Mouse (Mus musculus) hindlimb bud, embryonic 11.5 days (tissue): ENCODE measurements around the gene Fcho2.
A peak's percentile ranks its signal among the peaks of the same experiment; 100 is the strongest.

Experiments used
- DNase-seq: peaks from one replicate; pipeline ENCODE4 v3.0.0-alpha.2; 2012; ENCODE audit warnings: low read depth, low spot score; ENCODE audit errors: extremely low spot score

Gene Fcho2

DNA sequence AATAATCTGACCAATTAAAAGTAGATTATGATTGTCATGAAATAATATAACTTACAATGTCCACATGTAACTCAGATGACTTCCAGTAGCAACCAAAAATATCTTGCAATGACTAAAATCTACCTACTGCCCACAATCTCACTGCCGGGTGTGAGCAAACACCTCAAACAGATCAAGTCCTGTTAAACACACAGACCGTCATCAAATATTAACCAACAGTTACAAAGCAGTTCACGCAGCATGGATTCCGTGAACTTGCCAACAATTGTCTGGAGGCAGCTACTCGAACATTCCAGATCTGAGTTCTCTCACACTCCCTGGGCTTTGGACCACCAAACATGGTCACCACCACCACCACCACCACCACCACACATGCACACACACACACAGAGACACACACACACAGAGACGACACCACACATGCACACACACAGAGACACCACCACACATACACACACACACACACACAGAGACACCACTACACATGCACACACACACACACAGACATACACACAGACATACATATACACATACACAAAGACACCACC, 99.7 kb downstream of the Fcho2 start:
- DNase-seq, result no peak

GRCm38 (mm10) chr13:98710655-98711054, 104.6 kb downstream of the Fcho2 start:
- no peak for DNase-seq

DNA sequence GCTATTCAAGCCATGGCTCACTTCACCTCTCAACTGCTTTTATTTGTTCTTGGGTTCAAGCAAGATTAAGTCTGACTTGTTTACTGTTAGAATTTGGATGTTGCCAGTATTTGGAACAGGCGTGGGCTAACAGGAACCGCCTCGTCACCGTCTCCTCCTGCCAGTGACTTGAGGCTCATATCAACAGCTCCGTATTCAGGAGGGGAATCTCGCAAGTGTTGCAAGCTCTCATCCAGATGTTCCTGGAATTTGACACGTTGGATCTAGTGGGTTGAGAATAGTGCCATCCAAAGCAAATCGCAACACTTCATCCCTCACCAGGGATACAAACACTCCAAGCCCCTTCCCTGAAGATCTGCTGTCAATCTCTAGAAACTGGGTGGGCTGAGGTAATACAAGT, 105.0 kb downstream of the Fcho2 start:
- DNase-seq, result no peak

GRCm38 (mm10) chr13:98705501-98705900, 109.7 kb downstream of the Fcho2 start:
- no peak for DNase-seq

DNA sequence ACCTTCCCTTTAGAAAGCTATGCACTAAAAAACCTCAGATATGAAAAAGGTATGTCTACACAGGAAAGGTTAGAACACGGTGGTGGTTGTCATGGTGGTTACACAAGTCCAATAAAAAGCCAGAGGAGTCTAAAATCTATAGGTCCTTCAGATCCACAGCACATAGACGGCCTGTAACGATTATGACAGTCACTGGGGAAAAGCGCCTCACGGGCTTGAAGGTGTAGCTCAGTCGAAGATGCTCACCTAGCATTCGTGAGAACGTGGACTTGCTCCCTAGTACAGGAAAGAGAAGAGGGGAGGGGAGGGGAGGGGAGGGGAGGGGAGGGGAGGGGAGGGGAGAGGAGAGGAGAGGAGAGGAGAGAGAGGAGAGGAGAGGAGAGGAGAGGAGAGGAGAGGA, 111.5 kb downstream of the Fcho2 start:
- no peak for DNase-seq

DNA sequence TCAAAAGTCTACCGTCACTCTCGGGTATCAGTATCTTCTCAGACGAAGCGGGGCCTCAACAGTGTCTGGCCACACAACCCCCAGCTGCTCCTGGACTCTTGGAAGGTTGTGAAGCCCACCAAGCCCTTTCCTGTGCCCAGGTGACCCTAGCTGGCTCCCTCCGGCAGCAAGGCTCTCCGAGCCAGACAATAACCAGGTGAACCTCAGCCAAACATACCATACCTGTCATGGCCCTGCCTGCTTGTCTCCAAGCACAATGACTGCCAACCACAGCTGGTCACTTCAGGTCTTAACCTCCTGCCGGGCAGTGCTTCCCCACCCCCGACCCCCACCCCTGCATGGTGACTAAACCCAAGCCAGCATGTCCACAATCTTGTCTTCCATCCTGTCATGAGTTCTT, 112.9 kb downstream of the Fcho2 start:
- no peak for DNase-seq

DNA sequence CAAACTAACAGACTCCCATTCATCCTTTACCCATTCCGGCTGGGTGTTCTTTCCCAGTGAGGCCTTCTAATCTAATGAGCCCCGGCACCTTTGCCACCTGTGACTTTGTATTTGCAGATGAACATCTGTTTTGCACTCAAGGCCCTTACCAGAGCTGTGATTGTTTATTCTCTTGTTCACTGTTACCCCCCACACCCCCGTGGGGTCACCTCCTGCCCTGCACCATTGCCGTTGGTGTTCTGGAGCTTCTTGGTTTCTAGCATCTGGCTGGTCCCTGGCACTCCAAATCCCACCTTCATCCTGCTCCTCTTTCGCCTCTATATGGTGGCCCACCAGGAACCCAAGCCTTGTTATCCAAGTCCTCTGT, 114.0 kb downstream of the Fcho2 start:
- no peak for DNase-seq

DNA sequence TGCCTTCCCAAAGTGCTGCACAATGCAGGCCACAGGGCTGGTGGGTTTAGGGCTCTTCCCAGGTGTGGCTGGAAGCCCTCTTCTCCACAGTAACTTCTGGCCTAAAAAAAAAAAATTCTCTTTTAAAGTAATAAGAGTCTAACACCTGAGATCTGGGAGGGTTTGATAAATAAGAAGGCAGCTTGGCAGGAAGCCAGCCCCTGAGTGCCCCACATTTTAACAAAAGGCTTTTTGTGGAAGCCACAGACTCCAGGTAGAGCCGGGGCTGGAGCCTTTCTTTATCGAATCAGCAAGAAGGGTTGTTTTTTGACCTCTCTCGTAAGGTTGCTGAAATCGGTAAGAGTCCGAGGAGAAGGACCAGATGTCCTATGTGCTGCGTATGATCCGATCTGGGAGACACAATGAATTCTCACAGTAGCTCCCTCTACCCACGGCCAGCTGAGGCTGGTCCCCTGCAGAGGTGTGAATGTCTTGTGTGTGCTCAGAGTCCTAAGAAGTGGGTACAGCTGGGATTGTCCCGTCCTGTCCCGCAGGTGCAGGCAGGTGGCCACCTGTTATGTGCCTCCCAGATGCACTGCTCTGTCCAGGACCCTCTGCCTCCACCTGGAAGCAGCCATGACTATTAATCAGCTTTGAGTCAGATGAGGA, 114.5 kb downstream of the Fcho2 start:
- no peak for DNase-seq

DNA sequence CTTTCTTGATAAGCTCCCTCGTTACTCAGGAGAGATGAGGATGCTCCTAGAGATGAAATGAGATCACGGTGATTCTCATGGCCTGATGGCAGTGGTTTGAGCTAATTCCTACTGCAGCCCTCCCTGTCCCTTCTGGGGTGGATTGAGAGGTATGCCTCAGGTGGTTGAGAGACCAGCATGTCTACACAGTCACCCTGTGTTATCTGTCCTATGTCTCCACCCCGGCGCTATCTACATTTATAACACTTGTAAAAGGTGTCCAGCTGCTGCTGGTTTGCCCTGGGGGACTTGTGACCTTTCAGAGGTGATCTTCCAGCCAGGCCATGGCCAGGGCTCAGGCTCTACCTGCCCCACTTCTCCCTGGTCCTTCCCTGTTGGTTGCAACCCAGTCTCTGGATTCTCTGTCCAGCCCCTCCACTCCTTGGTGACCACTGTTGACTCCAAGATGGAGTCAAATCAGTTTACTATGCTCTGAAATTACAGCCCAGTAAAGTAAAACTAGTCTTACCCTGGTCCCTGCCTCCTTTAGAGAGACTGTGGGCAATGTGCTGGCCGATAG, 115.2 kb downstream of the Fcho2 start:
- DNase-seq, result no peak

DNA sequence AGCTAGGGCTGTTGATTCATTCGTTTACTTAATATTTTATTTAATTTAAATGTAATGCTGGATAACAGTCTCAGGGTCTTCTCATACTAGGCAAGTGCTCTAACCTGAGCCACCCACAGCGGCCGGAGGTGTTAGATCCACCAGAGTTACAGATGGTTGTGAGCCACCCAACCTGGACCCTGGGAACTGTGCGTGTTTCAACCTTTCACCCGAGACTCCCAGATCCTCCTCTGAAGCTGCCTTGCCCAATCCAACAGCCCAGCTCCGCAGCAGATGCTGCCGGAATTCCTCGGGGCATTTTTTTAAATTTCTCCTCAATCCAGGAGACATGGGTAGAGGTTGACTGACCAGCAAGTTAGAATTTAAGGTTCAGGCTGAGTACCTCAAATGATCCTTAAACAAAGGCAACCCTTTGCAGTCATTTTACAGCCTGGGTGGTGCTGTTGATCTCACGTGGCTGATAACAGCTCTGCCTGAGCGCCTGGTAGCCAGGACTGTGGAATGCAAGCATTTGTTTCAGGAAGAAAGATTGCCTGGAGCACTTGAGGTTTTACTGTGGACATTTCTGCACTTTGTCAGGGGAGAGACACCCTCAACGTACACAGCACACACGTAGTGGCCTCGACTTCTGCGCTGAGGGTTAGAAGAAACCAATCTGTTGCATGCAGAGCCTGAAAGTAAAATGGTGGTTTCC, 116.1 kb downstream of the Fcho2 start:
- no peak for DNase-seq

DNA sequence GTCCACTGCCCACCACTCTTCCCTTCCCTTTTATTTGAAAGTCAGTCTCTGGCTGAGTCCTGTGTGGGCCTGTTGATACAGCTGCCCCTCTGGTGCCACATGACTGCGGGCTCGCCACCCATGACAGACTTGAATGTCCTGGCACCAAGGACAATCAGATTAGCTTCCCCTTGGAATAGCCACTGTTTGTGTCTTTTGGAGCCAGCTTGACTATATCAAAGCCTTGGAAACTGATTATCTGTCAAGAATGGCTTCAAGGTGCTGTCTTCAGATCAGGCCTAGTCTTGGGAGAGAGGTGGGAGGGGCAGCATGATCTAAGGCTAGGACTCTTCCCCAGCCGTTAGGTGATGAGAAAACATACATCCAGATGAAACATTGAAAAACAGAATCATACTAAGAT, 118.5 kb downstream of the Fcho2 start:
- DNase-seq, result no peak

GRCm38 (mm10) chr13:98695546-98695945, 119.7 kb downstream of the Fcho2 start:
- no peak for DNase-seq

DNA sequence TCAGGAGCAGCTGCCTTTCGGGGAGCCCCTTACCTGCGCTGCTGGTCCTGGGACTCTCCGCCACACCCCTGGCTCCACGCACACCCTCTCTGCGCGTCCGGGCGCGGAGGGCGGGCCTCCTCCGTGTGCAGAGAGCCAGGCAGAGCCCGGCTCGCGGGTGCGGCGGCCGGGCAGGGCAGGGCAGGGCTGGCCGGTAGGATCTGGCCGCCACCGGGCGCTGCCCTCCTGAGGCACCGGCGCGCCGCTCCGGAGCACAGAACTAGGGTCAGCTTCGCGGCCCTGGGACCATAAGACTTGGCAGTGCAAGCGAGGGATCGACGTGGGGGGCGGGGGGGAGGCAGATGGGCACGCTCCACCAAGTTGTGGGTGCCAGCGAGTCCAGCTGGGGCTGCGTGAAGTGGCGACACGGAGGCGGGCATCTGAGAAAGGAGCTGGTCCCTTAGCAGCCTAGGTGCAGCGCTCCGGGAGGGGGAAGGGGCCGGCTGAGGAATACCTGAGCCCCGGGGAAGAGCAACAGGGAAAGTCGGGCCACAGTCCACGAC, 120.4 kb downstream of the Fcho2 start, which contains the start of gene Tmem171:
Gene Tmem171 (minus strand): TSS at position 62 of the 542 bp plus-strand sequence.
- no peak for DNase-seq

- no peak for DNase-seq
Measured at GRCm38 (mm10) chr13:98693316-98693715, 121.9 kb downstream of the Fcho2 start.

DNA sequence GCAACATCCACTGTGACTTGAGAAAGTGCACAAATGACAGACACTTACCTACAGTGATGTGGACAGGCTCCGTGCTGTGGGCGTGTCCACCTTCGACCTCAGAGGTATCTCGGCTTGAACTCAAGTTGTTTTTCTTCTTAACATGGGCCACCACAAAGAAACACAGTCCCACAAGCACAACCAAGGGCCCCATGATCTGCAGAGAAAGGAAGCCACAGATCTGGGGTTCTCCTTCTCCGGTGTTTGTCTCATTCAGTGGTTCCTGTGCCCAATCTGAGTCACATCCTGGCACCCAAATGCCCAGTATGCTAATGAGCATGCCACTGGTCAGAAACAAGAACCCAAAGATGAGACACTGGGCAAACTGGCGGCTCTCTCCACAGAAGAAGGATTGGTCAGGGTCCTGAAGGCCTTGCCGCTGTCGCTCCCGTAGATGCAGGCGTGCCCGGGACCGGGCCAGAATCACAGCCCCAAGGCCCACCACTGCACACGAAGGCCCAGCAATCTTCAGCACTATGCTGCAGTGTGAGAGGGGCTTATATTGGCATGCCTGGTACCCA, 123.2 kb downstream of the Fcho2 start:
- no peak for DNase-seq

DNA sequence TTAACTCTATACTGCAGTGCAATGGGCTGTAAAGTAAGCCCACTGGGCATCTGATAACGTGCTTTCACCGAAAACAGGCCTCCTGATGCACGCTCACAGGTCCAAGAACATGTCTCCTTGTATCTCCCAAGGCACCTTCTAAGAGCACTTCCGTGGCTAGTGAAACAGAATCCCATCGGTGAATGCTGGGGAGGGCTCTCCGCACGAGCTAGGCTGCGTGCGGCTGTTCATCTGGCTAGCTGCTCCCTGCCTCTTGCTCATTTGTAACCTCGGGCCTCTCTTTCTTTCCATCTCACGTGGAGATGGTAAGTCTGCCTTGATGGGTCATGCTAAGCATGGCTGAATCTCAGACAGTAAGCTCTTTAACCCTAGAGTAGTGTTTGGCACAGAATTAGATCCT, 124.4 kb downstream of the Fcho2 start:
- no peak for DNase-seq

DNA sequence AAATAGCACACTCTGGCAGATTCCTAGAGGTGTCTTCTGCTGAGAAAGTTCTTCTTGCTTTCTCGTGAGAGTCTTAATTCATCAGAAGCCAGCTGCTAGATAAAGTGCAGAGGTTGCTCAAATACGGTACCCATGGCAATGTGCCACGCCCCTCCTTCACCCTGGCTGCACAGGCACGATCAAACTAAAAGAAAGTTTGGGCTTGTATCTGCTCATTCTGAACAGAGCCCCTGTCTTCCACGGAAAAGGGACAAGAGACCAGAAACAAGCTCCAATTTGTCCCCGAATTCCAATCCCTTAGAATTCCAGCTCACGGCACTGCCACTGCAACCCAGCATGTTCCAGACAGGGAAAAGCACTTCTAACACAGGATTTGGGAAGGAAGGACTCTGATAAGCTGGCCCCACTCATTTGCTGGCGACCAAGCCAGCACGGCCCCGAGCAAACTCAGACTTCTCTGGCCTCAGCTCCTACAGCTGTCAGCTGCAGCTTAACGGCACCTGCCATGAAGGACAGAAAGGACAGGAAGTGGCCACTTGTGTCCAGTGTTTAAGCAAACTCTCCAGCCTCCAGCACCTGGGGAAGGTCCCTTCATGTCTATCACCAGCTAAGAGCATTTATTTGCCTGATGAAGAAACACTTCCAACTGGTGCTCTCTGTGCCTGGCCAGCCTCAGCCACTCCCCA, 125.5 kb downstream of the Fcho2 start:
- no peak for DNase-seq

DNA sequence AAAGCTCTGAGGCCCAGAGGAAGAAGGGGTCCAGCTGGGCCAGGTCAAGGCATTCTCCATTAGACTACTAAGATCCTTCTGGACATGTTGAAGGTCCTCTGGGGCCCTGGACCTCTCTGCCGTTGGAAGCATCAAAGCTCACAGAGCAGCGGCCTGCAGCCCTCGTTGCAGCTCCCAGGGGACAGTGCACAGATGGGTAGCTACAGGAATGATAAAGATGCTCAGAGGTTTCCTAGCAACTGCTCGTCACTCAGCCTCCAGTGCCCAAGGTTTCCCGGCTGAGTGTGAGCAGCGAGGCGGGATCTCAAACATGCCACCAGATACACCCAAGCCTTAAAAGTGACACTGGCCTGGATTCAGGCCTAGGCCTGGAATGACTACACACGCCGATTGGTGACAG, 127.3 kb downstream of the Fcho2 start:
- DNase-seq, result no peak

DNA sequence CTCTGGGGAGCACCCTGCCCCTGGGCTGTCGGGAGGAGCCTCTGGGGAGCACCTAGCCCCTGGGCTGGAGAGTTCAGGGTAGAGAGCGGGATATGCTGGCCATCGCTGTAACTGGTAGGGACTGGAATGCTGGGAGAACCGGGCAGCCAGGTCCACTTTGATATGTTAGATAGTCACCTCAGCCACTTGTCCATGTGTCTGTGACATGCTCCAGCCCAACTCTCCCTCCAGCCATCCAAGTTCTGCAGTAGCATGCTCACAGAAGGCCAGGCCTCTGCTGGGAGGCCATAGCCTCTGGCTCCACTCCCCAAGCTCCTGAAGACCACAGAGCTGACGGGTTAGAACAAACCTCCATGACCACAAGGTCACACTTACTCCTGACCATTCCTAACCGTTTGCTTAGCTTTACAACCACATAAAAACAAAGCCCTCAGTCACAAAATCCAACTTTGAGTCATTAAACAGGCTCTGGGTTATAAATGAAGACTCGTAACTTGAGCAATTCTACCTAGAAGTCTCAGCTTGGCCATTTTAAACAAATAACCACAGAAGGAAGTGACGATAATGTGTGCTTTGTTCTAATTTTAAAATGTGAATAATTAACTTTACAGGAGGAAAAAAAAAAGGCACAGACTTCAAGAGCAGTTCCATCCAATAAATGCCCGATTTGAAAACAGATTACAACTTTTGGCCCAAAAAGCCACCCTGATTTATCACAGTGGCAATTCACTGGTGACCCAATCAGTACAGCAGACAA, 130.9 kb downstream of the Fcho2 start:
- DNase-seq, result peak; percentile 16

GRCm38 (mm10) chr13:98683412-98683811, 131.8 kb downstream of the Fcho2 start:
- no peak for DNase-seq
